Mouse (Mus musculus): ENCODE measurements around the gene Baz1a. TPM values are rescaled to one million over a fixed set of nuclear protein-coding genes. Genes with fewer than 3 reads are reported as not detected.

The Baz1a gene
- total and polyA plus RNA-seq, 3 experiments = 41.7 to 95.0 (median 56.0) TPM

- peak overlapping the region; percentile 96 for H3K9ac ChIP-seq (ENCODE audit: insufficient read depth, low read depth)
- DNase-seq (ENCODE audit: extremely low read depth) = peak; percentile 81
- peak overlapping the region; percentile 81 for H3K27ac ChIP-seq (ENCODE audit: insufficient read depth, low read depth)
- peaks cover 51% of the 10 kb centered on the region for H3K79me2 ChIP-seq (replicated peaks; ENCODE audit: control insufficient read depth, extremely low read depth, insufficient read depth, poor library complexity, severe bottlenecking)
- H3K4me2 ChIP-seq (ENCODE audit: insufficient read depth, low read depth, poor library complexity, severe bottlenecking) = peak overlapping the region; percentile 93
- peaks cover 8 to 45% of the 10 kb centered on the region in 2 experiments for H3K4me1 ChIP-seq (ENCODE audit: control insufficient read depth in 1 of 2, insufficient read depth in 2 of 2)
- H3K9me3 ChIP-seq (replicated peaks; ENCODE audit: low read length) = no peaks in the 10 kb centered on the region
- H3K4me3 ChIP-seq (replicated peaks in 1 of 3; ENCODE audit: low read depth in 2 of 3, low read length in 2 of 3, poor library complexity in 1 of 3) = peak overlapping the region; percentile 58 to 79 (median 79)
- dilution Hi-C loops (cut with MboI; ENCODE audit: extremely low pct_ligation_motif_present, extremely low pct_unique_long_range_greater_than_20kb, low sequenced_read_pairs) (no loop called here), in situ Hi-C loops (cut with MboI; ENCODE audit: low pct_ligation_motif_present, low pct_unique_long_range_greater_than_20kb, low sequenced_read_pairs) (no loop called here)
- TF ChIP-seq MAFK (IDR thresholded peaks at IDR 0.05; ENCODE audit: insufficient replicate concordance, low read length) = no peak
- no peak for TF ChIP-seq CTCF (conservative IDR thresholded peaks at IDR 0.05 in 1 of 2, IDR thresholded peaks at IDR 0.05 in 1 of 2; ENCODE audit: low read depth in 2 of 2, low read length in 2 of 2)
- peak; percentile 77 for TF ChIP-seq POLR2A (IDR thresholded peaks at IDR 0.05; ENCODE audit: low read depth, low read length)
- peak; percentile 35; the same call in 1 of the 2 replicates for TF ChIP-seq MYC (IDR thresholded peaks at IDR 0.05; ENCODE audit: low read depth, low read length)
- TF ChIP-seq ZNF384 (IDR thresholded peaks at IDR 0.05; ENCODE audit: low read depth, low read length) = no peak
- peak; percentile 81 for TF ChIP-seq MXI1 (IDR thresholded peaks at IDR 0.05; ENCODE audit: low read depth, low read length)
- no peak for TF ChIP-seq ELF1 (IDR thresholded peaks at IDR 0.05; ENCODE audit: low read depth, low read length)
- no peak for TF ChIP-seq USF2 (conservative IDR thresholded peaks at IDR 0.05; ENCODE audit: low read depth, low read length)
- TF ChIP-seq TBP (conservative IDR thresholded peaks at IDR 0.05; ENCODE audit: low read depth, low read length) = 0 out of 2 replicates have a peak, but pooled peaks have one; percentile 58
- TF ChIP-seq CHD2 (IDR thresholded peaks at IDR 0.05; ENCODE audit: low read length) = no peak
- TF ChIP-seq E2F4 (IDR thresholded peaks at IDR 0.05; ENCODE audit: insufficient replicate concordance, low read depth, low read length) = no peak
- peak; percentile 55; the same call in 1 of the 2 replicates for TF ChIP-seq SIN3A (IDR thresholded peaks at IDR 0.05; ENCODE audit: low read length)
- no peak for TF ChIP-seq NRF1 (IDR thresholded peaks at IDR 0.05; ENCODE audit: low read depth, low read length)
- TF ChIP-seq USF1 (IDR thresholded peaks at IDR 0.05; ENCODE audit: low read depth, low read length) = no peak
- 0 out of 2 replicates have a peak, but pooled peaks have one; percentile 2 for TF ChIP-seq MAZ (IDR thresholded peaks at IDR 0.05; ENCODE audit: low read depth, low read length)
- TF ChIP-seq NELFE (IDR thresholded peaks at IDR 0.05; ENCODE audit: low read depth, low read length) = peak; percentile 61
- peak; percentile 14; the same call in 1 of the 2 replicates for TF ChIP-seq HCFC1 (IDR thresholded peaks at IDR 0.05; ENCODE audit: low read depth, low read length)
- TF ChIP-seq RCOR1 (conservative IDR thresholded peaks at IDR 0.05; ENCODE audit: low read depth, low read length) = no peak
- peak; percentile 57 for TF ChIP-seq MAX (IDR thresholded peaks at IDR 0.05; ENCODE audit: low read length)
- no peak for TF ChIP-seq PAX5 (IDR thresholded peaks at IDR 0.05; ENCODE audit: low read length)
- TF ChIP-seq ZC3H11A (IDR thresholded peaks at IDR 0.05; ENCODE audit: low read depth, low read length) = no peak
- TF ChIP-seq TCF12 (IDR thresholded peaks at IDR 0.05; ENCODE audit: low read depth, low read length) = peak; percentile 30; the same call in 1 of the 2 replicates
- TF ChIP-seq KAT2A (IDR thresholded peaks at IDR 0.05; ENCODE audit: insufficient replicate concordance, low read length) = 0 out of 2 replicates have a peak, but pooled peaks have one; percentile 19
- TF ChIP-seq ETS1 (conservative IDR thresholded peaks at IDR 0.05; ENCODE audit: low read depth, low read length) = no peak; the same call in 1 of the 2 replicates
- no peak for TF ChIP-seq EP300 (IDR thresholded peaks at IDR 0.05; ENCODE audit: low read length)
- H3K36me3 ChIP-seq (replicated peaks in 1 of 2; ENCODE audit: control insufficient read depth in 1 of 2, insufficient read depth in 1 of 2, low read length in 1 of 2) = peaks cover 18 to 36% of the 10 kb centered on the region in 2 experiments
- no peaks in the 10 kb centered on the region for H3K27me3 ChIP-seq (replicated peaks)
Measured at GRCm38 (mm10) chr12:54984701-54985256, 29.4 kb downstream of the Baz1a start.
